Mouse (Mus musculus) adrenal gland, adult 8-10 months (tissue): Measurements from ENCODE around the gene Calm1. TPM values are rescaled to one million over a fixed set of nuclear protein-coding genes. Genes with fewer than 3 reads are reported as not detected.
"Not testable (repeated sequence)": the region's sequence is repeated elsewhere in the genome, so short reads cannot be mapped to it uniquely, and the experiment has no call there.

ENCODE experiments used
- DNase-seq: peaks from one replicate; pipeline ENCODE4 v3.0.0; 2022
- total RNA-seq, 4 experiments: library from RNA; stranded (reverse); gene quantifications; 2 replicates each; pipeline ENCODE4 v1.2.4; 2022

Gene Calm1
- total RNA-seq, 4 experiments from 2014 or later = 303 to 399 (median 341) TPM

GRCm38 (mm10) chr12:100196786-100197185 is 2.4 kb upstream of the Calm1 start:
- no peak for DNase-seq

GRCm38 (mm10) chr12:100199891-100200644 is 833 bp downstream of the Calm1 start:
- peak; percentile 54 for DNase-seq

GRCm38 (mm10) chr12:100200645-100201362 is 1.6 kb downstream of the Calm1 start:
- peak; percentile 45 for DNase-seq

- no peak for DNase-seq
Observed at GRCm38 (mm10) chr12:100201363-100201711, 2.1 kb downstream of the Calm1 start.

- DNase-seq = peak; percentile 89
Observed at GRCm38 (mm10) chr12:100201838-100202237, 2.6 kb downstream of the Calm1 start.

- DNase-seq = no peak
Observed at GRCm38 (mm10) chr12:100203759-100204158, 4.5 kb downstream of the Calm1 start.

GRCm38 (mm10) chr12:100205156-100205555 is 5.9 kb downstream of the Calm1 start:
- no peak for DNase-seq

GRCm38 (mm10) chr12:100206521-100206920 is 7.3 kb downstream of the Calm1 start:
- DNase-seq = no peak

- no peak for DNase-seq
Observed at GRCm38 (mm10) chr12:100206926-100207325, 7.7 kb downstream of the Calm1 start.

- no peak for DNase-seq
Observed at GRCm38 (mm10) chr12:100209701-100210478, 10.7 kb downstream of the Calm1 start.

GRCm38 (mm10) chr12:100210973-100211372 is 11.7 kb downstream of the Calm1 start:
- no peak for DNase-seq

- DNase-seq = no peak
Observed at GRCm38 (mm10) chr12:100211453-100212185, 12.4 kb downstream of the Calm1 start.

GRCm38 (mm10) chr12:100212397-100212796 is 13.2 kb downstream of the Calm1 start:
- no peak for DNase-seq

- no peak for DNase-seq
Observed at GRCm38 (mm10) chr12:100213162-100213561, 13.9 kb downstream of the Calm1 start.

GRCm38 (mm10) chr12:100214156-100214555 is 14.9 kb downstream of the Calm1 start:
- DNase-seq = no peak

- DNase-seq = no peak
Observed at GRCm38 (mm10) chr12:100214738-100215137, 15.5 kb downstream of the Calm1 start.

GRCm38 (mm10) chr12:100217087-100217486 is 17.9 kb downstream of the Calm1 start:
- DNase-seq = not testable (repeated sequence)

- DNase-seq = no peak
Observed at GRCm38 (mm10) chr12:100220012-100220411, 20.8 kb downstream of the Calm1 start.

- DNase-seq = no peak
Observed at GRCm38 (mm10) chr12:100221608-100222321, 22.5 kb downstream of the Calm1 start.

- DNase-seq = no peak
Observed at GRCm38 (mm10) chr12:100222322-100222993, 23.2 kb downstream of the Calm1 start.

GRCm38 (mm10) chr12:100223531-100223930 is 24.3 kb downstream of the Calm1 start:
- DNase-seq = peak; percentile 21
